Mouse (Mus musculus): Measurements from ENCODE around the gene Rufy3.

DNA sequence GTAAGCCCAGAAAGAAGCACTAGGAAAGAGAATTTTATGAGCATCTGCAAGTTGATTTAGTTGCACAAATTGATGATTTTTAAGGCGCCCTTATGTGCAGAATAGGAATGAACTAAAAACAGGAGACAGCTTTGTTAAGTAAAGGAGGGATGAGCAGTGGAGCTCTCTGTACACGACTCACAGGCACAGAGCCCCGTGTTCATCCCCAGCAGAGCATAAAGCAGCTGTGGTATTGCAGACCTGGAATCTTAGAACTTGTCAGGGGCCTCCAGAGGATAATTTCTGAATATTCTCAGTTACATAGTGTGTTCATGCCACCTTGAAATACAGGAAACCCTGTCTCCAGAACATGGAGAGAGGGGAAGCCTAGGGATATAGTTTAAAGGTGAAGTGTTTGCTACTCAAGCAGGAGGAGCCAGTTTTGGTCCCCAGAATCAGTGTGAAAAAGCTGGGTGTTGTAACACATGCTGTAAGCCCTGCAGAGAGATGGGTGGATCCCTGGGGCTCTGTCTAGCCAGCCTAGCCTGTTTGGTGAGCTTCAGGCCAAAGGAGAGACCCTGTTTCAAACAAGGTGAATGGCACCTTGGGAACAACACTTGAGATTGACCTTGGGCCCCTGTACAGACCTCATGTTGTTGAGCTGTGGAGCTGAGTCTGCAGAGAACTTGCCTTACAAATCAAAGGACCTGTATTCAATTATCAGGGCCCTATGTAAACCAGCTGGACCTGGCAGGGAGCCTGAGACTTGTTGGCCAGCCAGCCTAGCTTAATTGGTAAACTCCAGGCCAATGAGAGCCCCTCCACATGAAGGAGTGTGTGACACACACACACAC, 10.9 kb downstream of the Rufy3 start:
- TF ChIP-seq CHD2 (IDR thresholded peaks at IDR 0.05; ENCODE audit: low read depth, low read length) (no peak), HCFC1 (IDR thresholded peaks at IDR 0.05; ENCODE audit: borderline replicate concordance, insufficient read depth, low read length) (no peak), ZNF384 (IDR thresholded peaks at IDR 0.05; ENCODE audit: low read depth, low read length) (no peak)

Data from ES-E14 (cell line).